Mouse (Mus musculus) liver, embryonic 14.5 days (tissue): ENCODE results near the gene Rufy2.

Experiments used
- CTCF ChIP-seq: IDR thresholded peaks from 2 replicates; pipeline ENCODE4 v1.5.1; 2016; ENCODE audit warnings: antibody characterized with exemption, low read depth, control low read depth
- EP300 ChIP-seq: IDR thresholded peaks from 2 replicates; pipeline ENCODE4 v1.6.1; 2016; ENCODE audit warnings: antibody characterized with exemption, low read depth

DNA sequence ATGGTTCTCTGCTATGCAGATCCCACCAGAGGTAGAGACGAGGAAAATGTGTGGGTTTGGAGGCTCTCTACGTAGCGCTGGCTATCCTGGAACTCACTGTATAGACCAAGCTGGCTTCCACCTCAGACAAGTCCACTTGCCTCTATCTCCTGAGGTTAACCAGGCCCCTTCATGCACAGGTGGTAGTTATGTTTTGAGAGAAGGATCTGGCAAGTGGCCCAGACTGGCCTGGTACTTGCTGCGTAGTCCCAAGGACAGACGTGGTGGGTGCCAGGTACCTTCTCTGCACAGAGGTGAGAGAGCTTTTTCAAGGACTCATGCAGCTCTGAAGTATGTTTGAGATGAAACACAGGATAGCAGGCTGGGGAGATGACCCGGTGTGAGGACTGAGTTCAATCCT, 4.5 kb downstream of the Rufy2 start:
- TF ChIP-seq CTCF = no peak
- TF ChIP-seq EP300 = no peak
